Mouse (Mus musculus) lung, postnatal 0 days (tissue): Measurements from ENCODE around the gene Ramp2.

ENCODE experiments used
- CTCF ChIP-seq: IDR thresholded peaks from 2 replicates; pipeline ENCODE4 v1.5.1; 2016; ENCODE audit warnings: antibody characterized with exemption, mild to moderate bottlenecking
- EP300 ChIP-seq: IDR thresholded peaks from 2 replicates; pipeline ENCODE4 v1.6.1; 2016; ENCODE audit warnings: antibody characterized with exemption, mild to moderate bottlenecking, control low read depth

- no peak for TF ChIP-seq CTCF
- no peak for TF ChIP-seq EP300
Observed at GRCm38 (mm10) chr11:101265906-101266305, 20.1 kb downstream of the Ramp2 start.
